Mouse (Mus musculus): ENCODE results near the gene Dennd2a.
"Not testable (repeated sequence)": the region's sequence is repeated elsewhere in the genome, so short reads cannot be mapped to it uniquely, and the experiment has no call there.

The Dennd2a gene

DNA sequence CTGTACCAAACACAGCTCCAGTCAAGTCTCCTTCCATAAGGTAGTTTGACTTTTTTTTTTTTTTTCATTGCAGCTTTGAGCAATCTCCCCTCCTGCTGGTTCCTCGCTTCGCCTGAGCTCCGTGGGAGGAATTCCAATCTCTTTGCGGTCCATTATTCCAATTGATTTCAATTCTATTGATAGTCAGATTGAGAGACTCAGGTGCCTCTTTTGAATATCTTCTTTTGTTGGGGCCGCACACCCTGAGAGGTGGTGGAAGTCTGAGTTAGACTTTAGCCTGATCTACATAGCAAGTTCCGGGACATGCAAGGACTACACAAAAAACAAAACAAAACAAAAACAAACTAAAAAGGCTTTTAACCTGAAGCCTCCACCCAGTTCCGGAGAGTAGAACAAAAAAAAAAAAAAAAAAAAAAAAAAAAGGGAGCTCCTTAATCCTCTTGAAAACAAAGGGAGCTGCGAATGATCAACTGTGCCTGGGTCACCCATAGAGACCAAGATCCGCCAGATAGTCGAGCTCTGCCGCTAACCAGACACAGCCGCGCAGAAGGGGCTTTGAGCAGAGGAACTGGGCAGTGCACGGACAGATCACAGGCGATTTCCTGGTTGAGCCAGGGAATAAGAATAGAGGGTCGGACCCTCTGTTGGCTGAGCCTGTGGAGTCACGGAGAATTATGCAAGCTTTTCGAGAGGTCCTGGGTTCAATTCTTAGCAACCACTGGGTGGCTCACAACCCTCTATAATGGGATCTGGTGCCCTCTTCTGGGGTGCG lies 111.7 kb downstream of the Dennd2a start:
- DNase-seq = no peak

DNA sequence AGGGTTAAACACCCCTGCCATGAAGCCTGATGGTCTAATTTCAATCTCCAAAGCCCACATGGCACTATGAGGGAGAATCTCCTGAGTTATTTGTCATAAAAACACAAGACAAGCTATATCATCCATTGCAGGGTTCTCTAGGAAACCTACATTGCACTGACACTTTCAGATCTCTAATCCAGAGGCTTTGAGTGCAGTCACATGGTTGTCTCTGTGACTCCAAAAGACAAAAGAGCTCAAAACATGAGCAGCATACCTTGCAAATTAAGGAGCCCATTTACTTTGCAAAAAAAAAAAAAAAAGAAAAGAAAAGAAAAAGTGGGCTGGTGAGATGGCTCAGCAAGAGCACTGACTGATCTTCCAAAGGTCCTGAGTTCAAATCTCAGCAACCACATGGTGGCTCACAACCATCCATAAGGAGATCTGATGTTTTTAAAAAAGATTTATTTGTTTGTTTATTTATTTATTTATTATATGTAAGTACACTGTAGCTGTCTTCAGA lies 114.8 kb downstream of the Dennd2a start:
- DNase-seq = no peak

DNA sequence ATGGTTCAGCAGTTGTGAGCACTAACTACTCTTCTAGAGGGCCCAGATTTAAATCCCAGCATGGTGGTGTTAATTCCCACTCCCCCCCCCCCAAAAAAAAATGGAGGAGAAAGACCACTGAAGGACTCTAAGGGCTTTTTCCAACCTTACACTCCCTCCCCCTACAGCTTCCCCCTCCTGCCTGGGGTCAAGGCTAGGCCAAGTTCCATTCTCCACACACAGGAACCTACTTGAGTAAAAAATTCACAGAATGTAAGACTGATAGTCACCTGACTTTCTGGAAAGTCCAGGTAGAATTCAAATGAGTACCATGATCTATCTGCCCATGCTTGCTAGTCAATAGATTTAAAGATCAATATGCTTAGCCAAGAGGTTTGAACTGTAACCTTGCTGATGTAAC lies 117.5 kb downstream of the Dennd2a start:
- DNase-seq = no peak

DNA sequence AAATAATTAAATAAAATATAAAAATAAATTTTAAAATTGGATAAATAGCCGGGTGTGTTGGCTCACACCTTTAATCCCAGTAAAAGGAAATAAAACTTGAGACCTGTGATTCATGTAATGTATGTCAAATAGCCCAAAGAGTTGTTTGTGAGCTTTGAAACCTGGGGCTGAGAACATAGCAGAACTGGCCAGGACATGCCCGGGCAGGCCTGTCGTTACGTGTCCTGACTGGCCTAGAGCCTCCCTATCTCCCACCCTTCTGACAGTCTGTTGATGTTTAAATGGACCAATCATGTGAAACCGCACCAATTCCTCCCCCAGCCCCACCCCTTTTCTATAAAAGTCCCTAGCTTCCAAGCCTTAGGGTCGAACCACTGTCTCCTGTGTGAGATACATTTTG lies 120.1 kb downstream of the Dennd2a start:
- DNase-seq = not testable (repeated sequence)

GRCm38 (mm10) chr6:39435875-39436274 lies 121.8 kb downstream of the Dennd2a start:
- no peak for DNase-seq

GRCm38 (mm10) chr6:39434886-39435492 lies 122.7 kb downstream of the Dennd2a start:
- no peak for DNase-seq

GRCm38 (mm10) chr6:39434111-39434885 lies 123.4 kb downstream of the Dennd2a start:
- no peak for DNase-seq

DNA sequence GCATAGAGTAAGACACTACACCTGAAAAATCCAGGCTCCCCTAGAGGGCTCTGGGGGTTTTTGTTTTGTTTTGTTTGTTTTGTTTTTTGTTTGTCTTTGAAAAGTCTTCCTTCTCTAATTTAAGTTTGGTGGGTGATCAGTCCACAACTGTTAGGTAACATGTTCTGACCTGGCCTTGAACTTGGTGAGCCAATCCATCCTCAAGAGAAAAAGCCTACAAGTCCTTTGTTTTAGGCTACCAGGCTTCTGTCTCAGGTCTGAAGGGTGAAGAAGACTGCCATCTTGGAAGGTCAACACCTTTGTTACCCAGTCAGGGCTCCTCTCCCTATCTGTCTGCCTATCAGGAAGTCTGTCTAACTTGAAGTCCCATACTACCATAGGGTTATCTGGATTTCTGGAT lies 124.0 kb downstream of the Dennd2a start:
- DNase-seq = no peak

DNA sequence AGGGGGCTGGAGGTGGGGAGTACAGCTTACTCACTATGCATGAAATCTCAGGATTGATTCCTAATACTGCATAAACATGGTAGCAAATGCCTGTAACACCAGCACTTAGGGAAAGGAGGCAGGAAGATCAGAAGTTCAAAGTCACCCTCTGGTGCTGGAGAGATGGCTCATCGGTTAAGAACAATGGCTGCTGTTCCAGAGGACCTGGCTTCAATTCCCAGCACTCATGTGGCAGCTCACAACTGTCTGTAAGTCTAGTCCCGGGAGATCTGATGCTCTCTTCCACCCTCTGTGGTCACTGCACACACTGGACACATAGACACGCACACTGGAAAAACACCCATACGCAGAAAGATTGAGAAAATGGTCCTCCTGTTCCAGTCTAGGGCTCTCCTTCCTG lies 124.5 kb downstream of the Dennd2a start:
- DNase-seq = no peak

GRCm38 (mm10) chr6:39430722-39431121 lies 126.9 kb downstream of the Dennd2a start:
- no peak for DNase-seq

DNA sequence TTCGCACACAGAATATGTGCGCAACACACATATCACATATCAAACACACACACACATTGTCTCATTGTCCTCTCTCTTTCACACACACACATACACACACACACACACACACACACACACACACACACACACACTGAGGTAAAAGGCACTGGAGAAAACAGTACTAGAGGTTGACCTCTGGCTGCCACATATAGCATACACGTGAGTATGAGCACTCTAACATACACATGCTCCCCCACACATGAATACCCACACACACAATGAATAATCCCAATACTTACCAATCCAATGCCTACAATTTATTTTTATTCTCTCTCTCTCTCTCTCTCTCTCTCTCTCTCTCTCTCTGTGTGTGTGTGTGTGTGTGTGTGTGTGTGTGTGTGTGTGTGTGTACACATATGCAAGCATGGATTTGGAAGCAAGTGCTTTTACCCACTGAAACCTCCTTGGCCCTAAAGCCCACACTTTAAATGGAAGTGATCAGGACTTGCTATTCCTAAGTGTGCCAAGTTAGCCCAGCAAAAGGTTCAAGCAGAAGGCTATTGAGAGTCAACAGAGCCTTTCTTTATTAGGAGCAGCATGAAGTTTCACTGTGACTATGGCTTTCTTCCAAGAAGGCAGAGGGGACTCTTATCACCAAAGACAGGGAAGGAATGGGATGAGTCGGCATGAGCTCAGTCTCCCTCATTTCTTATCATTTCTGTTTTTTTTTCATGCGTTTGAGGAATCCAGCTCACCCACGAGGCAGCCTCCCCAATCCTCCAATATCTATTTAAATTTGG lies 128.5 kb downstream of the Dennd2a start:
- DNase-seq = no peak

DNA sequence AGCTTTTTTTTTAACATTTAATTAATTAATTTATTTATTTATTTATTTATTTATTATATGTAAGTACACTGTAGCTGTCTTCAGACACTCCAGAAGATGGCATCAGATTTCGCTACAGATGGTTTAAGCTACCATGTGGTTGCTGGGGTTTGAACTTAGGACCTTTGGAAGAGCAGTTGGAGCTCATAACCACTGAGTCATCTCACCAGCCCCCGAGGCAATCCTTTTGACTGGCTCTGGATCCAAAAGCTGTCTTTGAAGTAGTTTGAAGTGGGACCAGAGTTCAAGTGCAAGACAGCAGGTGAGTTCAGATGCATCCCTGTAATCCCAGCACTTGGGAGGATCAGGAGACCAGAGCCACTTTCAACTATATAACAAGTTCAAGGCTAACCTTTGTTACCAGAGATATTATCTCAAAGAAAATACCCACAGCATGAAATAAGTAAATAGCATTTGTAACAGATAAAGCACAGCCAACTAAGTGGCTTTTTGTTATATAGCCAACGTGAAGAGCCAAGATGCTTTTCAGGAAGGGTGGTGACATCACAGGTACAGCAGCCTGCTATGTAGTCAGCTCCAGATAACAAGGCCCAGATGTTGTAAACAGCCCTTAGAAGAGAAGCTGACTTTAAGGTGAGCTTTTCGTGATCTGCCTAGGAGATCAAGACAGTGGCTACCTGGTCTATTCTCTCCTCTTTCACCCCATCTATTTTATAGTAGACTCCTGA lies 130.2 kb downstream of the Dennd2a start:
- no peak for DNase-seq

DNA sequence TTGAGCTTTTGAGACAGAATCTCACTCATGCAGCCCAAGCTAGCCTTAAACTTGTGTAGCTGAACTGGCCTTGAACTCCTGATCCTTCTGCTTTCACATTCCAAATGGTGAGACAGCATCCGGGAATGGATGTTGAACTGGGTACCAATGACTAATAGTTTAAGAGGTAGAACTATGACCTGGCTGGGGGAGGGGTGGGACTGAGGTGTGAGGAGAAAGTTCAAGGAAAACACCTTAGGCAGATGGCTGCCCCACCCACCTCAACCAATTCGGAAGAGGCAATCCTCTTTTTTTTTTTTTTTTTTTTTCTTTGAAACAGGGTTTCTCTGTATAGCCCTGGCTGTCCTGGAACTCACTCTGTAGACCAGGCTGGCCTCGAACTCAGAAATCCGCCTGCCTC lies 130.9 kb downstream of the Dennd2a start:
- DNase-seq = no peak

DNA sequence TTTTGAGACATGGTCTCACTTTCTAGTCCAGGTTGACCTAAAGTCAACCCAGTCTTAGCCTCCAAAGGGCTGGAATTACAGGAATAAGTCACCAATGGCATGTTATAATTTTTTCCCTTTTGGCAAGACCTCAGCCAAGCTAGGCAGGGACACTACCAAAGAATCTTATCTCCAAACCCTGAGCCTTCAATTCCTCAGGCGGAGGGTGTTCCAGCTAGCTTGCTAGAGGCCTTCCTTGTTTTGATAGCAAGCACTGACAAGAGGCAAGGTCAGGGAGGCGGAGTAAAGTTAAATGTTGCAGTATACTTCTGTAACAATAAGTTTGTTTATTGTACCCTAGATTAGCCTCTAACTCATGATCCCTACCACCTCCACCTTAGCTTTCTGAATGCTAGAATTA lies 132.5 kb downstream of the Dennd2a start:
- no peak for DNase-seq

DNA sequence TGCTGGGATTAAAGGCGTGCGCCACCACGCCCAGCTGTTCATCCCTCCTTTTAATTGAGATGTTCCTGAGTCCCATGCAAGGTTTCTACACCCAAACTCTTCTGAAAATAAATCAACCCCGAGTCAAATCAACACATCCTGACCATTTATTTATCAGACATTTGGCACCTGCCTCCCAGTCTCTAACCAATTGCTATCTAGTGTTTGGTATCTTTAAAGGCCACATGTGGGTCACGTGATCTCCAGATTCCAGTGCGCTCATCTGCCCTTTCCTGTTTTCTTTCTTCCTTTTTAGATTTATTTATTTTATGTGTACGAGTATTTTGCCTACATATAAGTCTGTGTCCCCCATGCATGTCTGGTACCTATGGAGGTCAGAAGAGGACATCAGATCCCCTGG lies 134.0 kb downstream of the Dennd2a start:
- DNase-seq = no peak

DNA sequence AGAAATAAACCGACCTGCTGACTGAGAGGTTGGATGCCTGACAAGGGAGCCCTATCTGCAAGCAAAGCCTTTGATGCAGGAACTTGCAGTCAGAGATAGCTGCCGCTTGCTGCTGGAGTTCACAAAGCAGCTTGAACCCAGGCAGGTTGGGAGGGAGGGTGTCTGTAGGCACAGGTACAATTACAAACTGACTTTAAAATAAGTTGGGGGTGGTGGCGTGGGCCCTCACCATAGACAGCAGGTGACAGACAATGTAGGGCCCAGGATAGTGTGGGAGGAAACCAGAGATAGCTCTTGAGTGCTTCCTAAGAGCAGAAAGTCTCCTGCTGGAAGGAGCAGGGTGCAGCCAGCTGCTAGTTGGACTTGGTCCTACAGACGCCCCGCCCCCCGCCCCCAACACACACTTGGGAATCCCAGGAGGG lies 134.5 kb downstream of the Dennd2a start:
- DNase-seq = no peak

- no peak for DNase-seq
These were observed 136.8 kb downstream of the Dennd2a start for GRCm38 (mm10) chr6:39420867-39421266.

GRCm38 (mm10) chr6:39419851-39420721 lies 137.6 kb downstream of the Dennd2a start, which contains the start of gene Mkrn1:
Gene Mkrn1, minus strand, starts transcription at chr6:39420462.
- peak; percentile 86 for DNase-seq

DNA sequence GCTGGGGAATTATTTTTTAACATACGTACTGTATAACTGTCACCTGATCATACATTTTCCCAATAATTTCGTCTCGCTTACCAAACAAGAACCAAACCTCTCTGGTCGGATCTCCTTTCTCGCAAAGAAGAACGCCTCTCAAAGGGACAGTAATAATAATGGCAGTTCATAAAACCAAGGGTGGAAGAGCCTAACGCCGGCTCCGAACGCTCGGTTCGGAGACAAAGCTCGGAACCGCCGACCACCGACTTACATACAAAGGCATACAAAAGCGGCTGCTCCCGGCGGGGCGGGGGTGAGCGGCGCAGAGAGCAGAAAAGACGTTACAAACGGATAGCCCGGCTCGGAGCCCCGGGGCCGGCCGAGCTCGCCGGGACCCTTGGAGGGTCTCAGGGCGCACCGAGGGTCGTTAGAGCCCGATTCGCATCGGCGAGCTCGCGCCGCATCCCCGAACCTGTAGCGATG lies 138.2 kb downstream of the Dennd2a start:
- no peak for DNase-seq

DNA sequence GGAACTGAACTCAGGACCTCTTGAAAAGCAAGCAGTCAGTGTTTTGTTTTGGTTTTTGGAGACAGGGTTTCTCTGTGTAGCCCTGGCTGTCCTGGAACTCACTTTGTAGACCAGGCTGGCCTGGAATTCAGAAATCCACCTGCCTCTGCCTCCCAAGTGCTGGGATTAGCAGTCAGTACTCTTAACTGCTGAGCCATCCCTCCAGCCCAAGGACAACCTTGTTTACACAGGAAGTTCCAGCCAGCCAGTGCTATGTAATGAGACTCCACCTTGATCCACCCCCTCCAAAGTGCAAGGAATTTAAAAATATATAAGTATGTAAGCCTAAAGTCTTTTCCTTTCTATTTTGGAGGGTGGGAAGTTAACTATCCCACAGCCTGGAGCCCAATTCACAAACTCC lies 141.0 kb downstream of the Dennd2a start:
- not testable (repeated sequence) for DNase-seq

- peak; percentile 54 for DNase-seq
These were observed 141.9 kb downstream of the Dennd2a start for GRCm38 (mm10) chr6:39415762-39416161.
